Mouse (Mus musculus): ENCODE results near the gene Olfr1441.

- no peak for TF ChIP-seq POLR2A (IDR thresholded peaks at IDR 0.05; ENCODE audit: borderline replicate concordance, insufficient read depth, low read length)
- TF ChIP-seq CTCF (IDR thresholded peaks at IDR 0.05; ENCODE audit: borderline replicate concordance, insufficient read depth, low read depth, low read length) = no peak
These were observed 54.6 kb downstream of the Olfr1441 start for GRCm38 (mm10) chr19:12471866-12472265.
